Mouse (Mus musculus) kidney, postnatal 0 days (tissue): Measurements from ENCODE around the gene Itga4. TPM values are rescaled to one million over a fixed set of nuclear protein-coding genes. Genes with fewer than 3 reads are reported as not detected.
A peak's percentile ranks its signal among the peaks of the same experiment; 100 is the strongest.

Experiments used
- ATAC-seq: fragments of 200-750 bp; cut with Nextera tagmentation; replicated peaks from 2 replicates; pipeline ENCODE4 v1.8.0; 2017; ENCODE audit warnings: low read depth, moderate number of reproducible peaks, moderate TSS enrichment, moderate library complexity; ENCODE audit not compliant: low FRiP score
- DNase-seq: peaks from one replicate; pipeline ENCODE4 v3.0.0-alpha.2; 2016; ENCODE audit warnings: low spot score
- H3K27ac ChIP-seq: fragments of 300-500 bp; sonication (generic); 2 replicates; pipeline ENCODE4 v1.5.1; 2014; ENCODE audit warnings: mild to moderate bottlenecking
- H3K27me3 ChIP-seq: fragments of 300-500 bp; sonication (generic); 2 replicates; pipeline ENCODE4 v1.6.1; 2014; ENCODE audit warnings: low read length, mixed read lengths; ENCODE audit not compliant: insufficient read depth
- H3K36me3 ChIP-seq: fragments of 300-500 bp; sonication (generic); 2 replicates; pipeline ENCODE4 v1.6.1; 2014; ENCODE audit warnings: low read length, mixed read lengths; ENCODE audit not compliant: insufficient read depth
- H3K4me1 ChIP-seq: fragments of 300-500 bp; sonication (generic); replicated peaks from 2 replicates; pipeline ENCODE4 v1.6.1; 2014; ENCODE audit warnings: antibody characterized with exemption, low read length, mixed read lengths; ENCODE audit not compliant: insufficient read depth
- H3K4me2 ChIP-seq: fragments of 300-500 bp; sonication (generic); 2 replicates; pipeline ENCODE4 v1.6.1; 2014; ENCODE audit warnings: mild to moderate bottlenecking, low read length, moderate library complexity, mixed read lengths
- H3K4me3 ChIP-seq: fragments of 300-500 bp; sonication (generic); replicated peaks from 2 replicates; pipeline ENCODE4 v1.5.1; 2014; ENCODE audit warnings: low read depth, low read length
- H3K9ac ChIP-seq: fragments of 300-500 bp; sonication (generic); 2 replicates; pipeline ENCODE4 v1.6.1; 2014; ENCODE audit warnings: low read depth, low read length
- H3K9me3 ChIP-seq: fragments of 300-500 bp; sonication (generic); replicated peaks from 2 replicates; pipeline ENCODE4 v1.6.1; 2016; ENCODE audit warnings: low read length, inconsistent platforms, mixed read lengths
- CTCF ChIP-seq: IDR thresholded peaks from 2 replicates; pipeline ENCODE4 v1.5.1; 2016; ENCODE audit warnings: antibody characterized with exemption, low read depth, mild to moderate bottlenecking, moderate library complexity
- WGBS: fragments of 180-500 bp; shearing (Covaris S2); extraction: QIAGEN DNeasy Blood & Tissue Kit; methylation state at CpG from one replicate; pipeline ENCODE4 v1.1.7; 2014; 5-methylcytosine and 5-hydroxymethylcytosine counted together
- polyA plus RNA-seq: library from polyadenylated mRNA; unstranded; fragments of >200 nt; fragmentation: Nextera tagmentation; extraction: Ambion mirVana; gene quantifications from 2 replicates; pipeline ENCODE4 v1.2.1, GENCODE M21; 2015

Itga4 gene
- polyA plus RNA-seq, 1 experiment from 2014 or later, result 1.8 TPM

DNA sequence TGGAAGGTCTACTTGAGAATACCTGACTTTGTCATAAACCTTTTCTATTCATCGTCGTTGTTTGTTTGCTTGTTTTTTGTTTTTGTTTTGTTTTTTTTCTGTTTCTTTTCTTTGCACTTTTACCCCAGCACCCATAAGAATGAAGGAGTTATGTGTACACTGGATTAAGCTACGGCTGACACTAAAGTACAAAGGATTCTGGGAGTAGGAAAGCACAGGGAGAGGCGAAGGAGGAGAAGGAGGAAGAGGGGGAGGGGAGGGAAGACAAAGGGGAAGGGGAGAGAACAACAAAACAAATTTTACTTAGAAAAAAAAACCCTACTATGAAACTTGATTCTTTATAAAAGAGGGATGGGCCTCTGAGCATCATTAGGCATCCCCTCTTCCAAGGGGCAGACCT lies 2.2 kb downstream of the Itga4 start:
- DNase-seq (no peak), ATAC-seq (no peak)
- Histone ChIP-seq H3K4me3 (no peak overlapping the region), H3K9me3 (no peaks in the 10 kb centered on the region), H3K4me1 (0 out of 2 replicates have a peak, but pooled peaks cover 8% of the 10 kb centered on the region), H3K27me3 (no peaks in the 10 kb centered on the region), H3K27ac (no peak overlapping the region), H3K4me2 (no peak overlapping the region), H3K9ac (no peak overlapping the region), H3K36me3 (no peaks in the 10 kb centered on the region)
- no peak for TF ChIP-seq CTCF
- WGBS, result 76% methylated on average over 4 of the region's 4 CpGs

DNA sequence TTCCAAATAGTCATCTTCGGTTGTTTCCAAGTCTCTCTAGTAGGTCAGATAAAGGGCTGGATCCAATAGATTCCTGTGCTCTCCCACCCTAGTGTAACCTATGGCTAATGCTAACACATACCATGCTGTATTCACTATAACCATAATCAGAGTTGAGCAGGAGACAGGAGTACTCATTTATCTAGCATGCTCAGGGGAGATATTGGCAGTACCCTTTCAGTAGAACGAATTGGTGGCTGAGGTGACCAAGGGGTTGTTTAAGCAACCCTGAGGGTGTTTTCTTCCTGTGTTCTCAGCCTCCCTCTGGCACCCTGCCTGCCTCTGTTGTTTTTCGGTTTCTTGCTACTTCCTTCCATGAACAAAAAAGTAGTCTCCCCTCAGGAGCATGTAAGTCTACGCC lies 4.1 kb downstream of the Itga4 start:
- ATAC-seq, result no peak

GRCm38 (mm10) chr2:79265665-79266064 lies 10.4 kb downstream of the Itga4 start:
- H3K4me1 ChIP-seq, result no peaks in the 10 kb centered on the region
- DNase-seq (peak; percentile 56), ATAC-seq (no peak)
- TF ChIP-seq CTCF, result peak; percentile 82
- H3K4me2 ChIP-seq, result no peak overlapping the region
- no peaks in the 10 kb centered on the region for H3K36me3 ChIP-seq
- no peak overlapping the region for H3K4me3 ChIP-seq
- no peak overlapping the region for H3K27ac ChIP-seq
- 51% methylated on average over 4 of the region's 4 CpGs for WGBS
- H3K9me3 ChIP-seq, result no peaks in the 10 kb centered on the region
- no peak overlapping the region for H3K9ac ChIP-seq
- no peaks in the 10 kb centered on the region for H3K27me3 ChIP-seq

More for the DNA sequence above, 4.1 kb downstream of the Itga4 start:
- no peak overlapping the region for H3K9ac ChIP-seq
- TF ChIP-seq CTCF, result no peak
- H3K36me3 ChIP-seq, result no peaks in the 10 kb centered on the region
- H3K27ac ChIP-seq, result no peak overlapping the region
- H3K27me3 ChIP-seq, result no peaks in the 10 kb centered on the region
- H3K4me3 ChIP-seq, result no peak overlapping the region
- H3K4me2 ChIP-seq, result no peak overlapping the region
- no peaks in the 10 kb centered on the region for H3K9me3 ChIP-seq
- no peak for DNase-seq
- 67% methylated on average over 4 of the region's 4 CpGs for WGBS
- H3K4me1 ChIP-seq, result 0 out of 2 replicates have a peak, but pooled peaks cover 8% of the 10 kb centered on the region

GRCm38 (mm10) chr2:79266480-79266879 lies 11.3 kb downstream of the Itga4 start:
- 96% methylated on average over 3 of the region's 3 CpGs for WGBS
- no peaks in the 10 kb centered on the region for H3K9me3 ChIP-seq
- H3K4me2 ChIP-seq, result no peak overlapping the region
- no peak for ATAC-seq
- no peak overlapping the region for H3K9ac ChIP-seq
- H3K4me3 ChIP-seq, result no peak overlapping the region
- no peaks in the 10 kb centered on the region for H3K4me1 ChIP-seq
- TF ChIP-seq CTCF, result no peak
- no peaks in the 10 kb centered on the region for H3K27me3 ChIP-seq
- no peak overlapping the region for H3K27ac ChIP-seq
- DNase-seq, result no peak
- H3K36me3 ChIP-seq, result no peaks in the 10 kb centered on the region

GRCm38 (mm10) chr2:79267181-79267580 lies 12.0 kb downstream of the Itga4 start:
- no peak for DNase-seq
- TF ChIP-seq CTCF, result no peak
- no peaks in the 10 kb centered on the region for H3K27me3 ChIP-seq
- no peak overlapping the region for H3K4me3 ChIP-seq
- H3K27ac ChIP-seq, result no peak overlapping the region
- H3K9ac ChIP-seq, result no peak overlapping the region
- H3K9me3 ChIP-seq, result no peaks in the 10 kb centered on the region
- no peaks in the 10 kb centered on the region for H3K36me3 ChIP-seq
- ATAC-seq, result no peak
- no peak overlapping the region for H3K4me2 ChIP-seq
- 92% methylated on average over 3 of the region's 3 CpGs for WGBS
- no peaks in the 10 kb centered on the region for H3K4me1 ChIP-seq

GRCm38 (mm10) chr2:79268863-79269262 lies 13.6 kb downstream of the Itga4 start:
- Histone ChIP-seq H3K4me2 (no peak overlapping the region), H3K9me3 (no peaks in the 10 kb centered on the region), H3K27ac (no peak overlapping the region), H3K4me1 (no peaks in the 10 kb centered on the region), H3K9ac (no peak overlapping the region), H3K4me3 (no peak overlapping the region), H3K36me3 (no peaks in the 10 kb centered on the region), H3K27me3 (no peaks in the 10 kb centered on the region)
- DNase-seq (no peak), ATAC-seq (no peak)
- WGBS, result 48% methylated on average over 4 of the region's 4 CpGs
- no peak for TF ChIP-seq CTCF

DNA sequence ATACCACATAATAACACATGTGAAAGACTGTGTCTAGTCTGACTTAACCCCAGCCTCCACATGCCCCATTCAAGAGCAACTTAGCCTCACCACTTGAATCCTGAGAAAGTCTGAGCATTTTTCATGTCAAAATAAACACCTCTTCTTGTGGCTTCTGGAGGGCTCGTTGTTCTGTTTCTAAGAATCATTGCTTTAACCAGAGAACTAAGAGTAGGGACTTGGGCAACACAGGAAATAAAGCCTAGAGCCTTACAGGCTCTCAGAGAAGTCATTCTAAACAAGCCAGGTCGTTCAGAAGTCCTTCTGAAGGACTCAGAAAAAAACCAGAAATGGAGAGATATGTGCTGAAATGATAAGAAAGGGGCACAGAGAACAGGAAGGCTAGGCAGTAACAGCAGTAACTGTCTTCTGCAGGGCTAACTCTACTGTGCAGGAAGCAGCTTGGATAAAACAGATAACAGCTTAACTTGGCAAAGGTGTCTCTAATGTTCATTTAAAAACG lies 14.9 kb downstream of the Itga4 start:
- Histone ChIP-seq H3K4me3 (no peak overlapping the region), H3K27me3 (no peaks in the 10 kb centered on the region), H3K9ac (no peak overlapping the region), H3K4me1 (no peaks in the 10 kb centered on the region), H3K4me2 (no peak overlapping the region), H3K36me3 (no peaks in the 10 kb centered on the region), H3K27ac (no peak overlapping the region), H3K9me3 (no peaks in the 10 kb centered on the region)
- WGBS, result 56% methylated on average over 3 of the region's 3 CpGs
- ATAC-seq (no peak), DNase-seq (no peak)
- TF ChIP-seq CTCF, result no peak
